Mouse (Mus musculus): ENCODE data around the gene Rbm8a. TPM values are rescaled to one million over a fixed set of nuclear protein-coding genes. Genes with fewer than 3 reads are reported as not detected.

Gene Rbm8a
- total RNA-seq (2021) = 10 to 100 TPM; 40.1 to 41.5 TPM
- long read RNA-seq, experiment 1, transcript Rbm8a-201 (6 exons, 2,608 nt) = minor isoform, 12 of 46 reads
- long read RNA-seq, experiment 1, transcript Rbm8a-202 (6 exons, 2,604 nt) = major isoform, 17 of 46 reads
- long read RNA-seq, experiment 1, partial matches to known transcripts = 2 of 46 reads
- long read RNA-seq, experiment 1, other reads (novel, unspliced or antisense) = 14 of 46 reads
- long read RNA-seq, experiment 2, transcript Rbm8a-202 (6 exons, 2,604 nt) = major isoform, 17 of 44 reads
- long read RNA-seq, experiment 2, transcript Rbm8a-201 (6 exons, 2,608 nt) = minor isoform, 6 of 44 reads
- long read RNA-seq, experiment 2, partial matches to known transcripts = 5 of 44 reads
- long read RNA-seq, experiment 2, other reads (novel, unspliced or antisense) = 16 of 44 reads

DNA sequence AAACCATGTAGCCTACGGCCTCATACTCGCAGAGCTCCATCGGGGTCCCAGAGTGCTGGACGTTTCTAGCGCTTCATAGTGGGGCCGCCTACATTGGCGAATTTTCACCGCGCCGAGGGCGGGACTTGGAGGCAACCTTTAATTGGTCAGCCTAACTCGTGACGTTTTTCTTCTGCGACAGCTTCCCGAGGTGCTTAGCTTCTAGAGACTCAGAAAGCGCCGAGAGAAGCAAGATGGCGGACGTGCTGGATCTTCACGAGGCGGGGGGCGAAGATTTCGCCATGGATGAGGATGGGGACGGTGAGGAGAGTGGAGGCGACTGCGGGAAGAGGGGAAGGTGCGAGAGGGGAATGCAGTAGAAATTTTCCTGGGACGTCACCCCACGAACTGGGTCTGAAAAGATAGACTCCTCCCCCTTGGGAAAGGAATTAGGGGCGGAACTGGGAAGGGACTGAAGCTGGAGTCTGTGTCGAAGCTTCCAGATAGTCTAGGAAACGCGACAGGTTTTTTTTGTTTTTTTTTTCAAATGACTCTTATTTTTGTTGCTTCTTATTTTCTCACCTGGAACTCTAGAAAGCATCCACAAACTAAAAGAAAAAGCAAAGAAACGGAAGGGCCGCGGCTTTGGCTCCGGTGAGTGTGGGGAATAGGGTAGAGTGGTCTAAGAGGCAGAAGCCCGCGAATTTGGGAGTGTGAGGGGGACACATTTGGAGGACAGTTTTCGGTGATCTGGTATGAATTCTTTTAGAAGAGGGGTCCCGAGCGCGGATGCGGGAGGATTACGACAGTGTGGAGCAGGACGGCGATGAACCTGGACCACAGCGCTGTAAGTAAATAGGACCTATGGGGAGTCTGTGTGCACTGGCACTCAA is at the start of gene Rbm8a:
Gene Rbm8a (plus strand): TSS at position 205 of the 872 bp plus-strand sequence.
- intact Hi-C loops (cut with DNase I) = loop anchor here (2.0 kb wide), 1 partner anchor 29 kb away; the partner anchor contains the start of gene Lix1l
- DNase-seq (ENCODE audit: low spot score in 2 of 2) = peak; percentile 97 to 98

DNA sequence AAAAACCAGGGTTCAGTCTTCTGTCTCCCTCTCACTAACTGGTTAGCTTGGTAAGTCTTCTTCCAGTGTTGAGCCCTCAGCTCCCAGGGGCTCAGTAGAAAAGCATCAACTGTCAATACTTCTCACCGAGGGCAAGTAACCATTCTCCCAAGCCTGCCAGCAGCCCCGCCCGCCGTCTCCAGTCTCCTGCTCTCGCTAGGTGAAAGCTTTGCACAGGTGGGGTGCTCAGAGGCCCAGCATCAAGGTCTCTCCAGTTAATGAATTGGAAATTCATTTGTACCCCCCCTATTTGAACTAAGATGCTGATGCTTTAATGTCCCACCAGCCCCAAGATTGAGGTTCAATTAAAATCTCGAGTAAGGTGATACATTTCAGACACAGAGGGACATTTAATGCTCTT is 48.6 kb upstream of the Rbm8a start:
- intact Hi-C loops (cut with DNase I) = no loop called here

DNA sequence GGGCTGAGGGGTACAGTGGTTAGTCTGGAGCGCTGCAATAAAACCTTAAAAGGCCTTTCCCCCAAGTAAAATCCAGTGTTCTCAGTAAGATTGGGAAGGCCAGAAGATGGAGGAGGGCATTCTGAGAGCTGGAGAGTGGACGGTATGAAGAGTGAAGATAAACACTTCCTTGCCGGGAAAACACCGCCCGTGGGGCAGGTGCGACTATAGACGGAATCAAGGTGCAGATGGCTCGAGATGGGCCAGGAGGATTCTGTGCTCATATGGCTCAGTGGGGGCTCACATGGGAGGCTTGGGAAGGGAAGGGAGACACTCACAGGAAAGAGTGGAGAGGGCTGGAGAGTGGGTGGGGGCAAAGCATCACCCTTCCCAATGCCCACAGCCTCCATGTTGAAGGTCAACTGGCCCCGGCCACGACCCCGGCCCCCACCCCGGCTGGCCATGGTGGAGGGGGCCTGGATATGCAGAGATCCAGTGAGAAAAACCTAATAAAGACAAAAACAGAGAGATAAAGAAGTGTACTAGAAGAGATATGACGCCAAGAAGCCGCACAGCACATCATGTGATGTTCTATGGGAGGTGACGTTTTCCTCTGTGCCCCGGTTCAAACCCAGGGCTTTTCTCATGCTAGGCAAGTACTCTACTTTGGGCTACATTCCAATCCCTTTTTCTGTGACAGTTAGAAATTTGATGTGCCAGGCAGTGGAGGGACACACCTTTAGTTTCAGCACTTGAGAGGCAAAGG is 47.8 kb upstream of the Rbm8a start:
- DNase-seq (ENCODE audit: low spot score in 2 of 2) = no peak
- intact Hi-C loops (cut with DNase I) = no loop called here

More for the DNA sequence above, 48.6 kb upstream of the Rbm8a start:
- no peak for DNase-seq (ENCODE audit: low spot score in 2 of 2)

DNA sequence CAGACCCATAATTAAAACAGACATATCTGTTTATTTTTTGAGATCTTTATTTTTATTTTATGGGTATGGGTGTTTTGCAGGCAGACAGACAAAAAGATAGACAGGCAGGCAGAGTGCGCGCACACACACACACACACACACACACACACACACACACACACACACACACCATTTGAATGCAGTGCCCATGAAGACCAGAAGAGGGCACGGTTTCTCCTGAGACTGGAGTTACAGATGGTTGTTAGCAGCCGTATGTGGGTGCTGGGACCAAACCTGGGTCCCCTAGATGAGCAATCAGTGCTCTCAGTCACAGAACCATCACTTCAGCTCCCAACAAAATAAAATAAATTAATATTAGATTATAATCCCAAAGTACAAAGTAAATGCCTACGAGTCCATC is 46.3 kb upstream of the Rbm8a start:
- DNase-seq (ENCODE audit: low spot score in 2 of 2) = no peak
- intact Hi-C loops (cut with DNase I) = no loop called here

DNA sequence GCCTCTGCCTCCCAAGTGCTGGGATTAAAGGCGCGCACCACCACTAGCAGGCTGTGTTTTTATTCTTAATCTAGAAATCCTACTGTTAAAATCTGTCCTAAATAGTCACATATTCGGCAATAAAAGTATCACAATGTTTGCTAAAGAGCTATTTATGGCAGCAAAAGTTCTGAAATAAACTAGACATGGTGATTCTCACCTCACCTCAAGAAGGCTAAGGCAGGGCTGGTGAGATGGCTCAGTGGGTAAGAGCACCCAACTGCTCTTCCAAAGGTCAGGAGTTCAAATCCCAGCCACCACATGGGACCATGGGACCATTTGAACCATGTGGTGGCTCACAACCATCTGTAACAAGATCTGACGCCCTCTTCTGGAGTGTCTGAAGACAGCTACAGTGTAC is 39.1 kb upstream of the Rbm8a start:
- no peak for DNase-seq (ENCODE audit: low spot score in 2 of 2)
- intact Hi-C loops (cut with DNase I) = no loop called here

DNA sequence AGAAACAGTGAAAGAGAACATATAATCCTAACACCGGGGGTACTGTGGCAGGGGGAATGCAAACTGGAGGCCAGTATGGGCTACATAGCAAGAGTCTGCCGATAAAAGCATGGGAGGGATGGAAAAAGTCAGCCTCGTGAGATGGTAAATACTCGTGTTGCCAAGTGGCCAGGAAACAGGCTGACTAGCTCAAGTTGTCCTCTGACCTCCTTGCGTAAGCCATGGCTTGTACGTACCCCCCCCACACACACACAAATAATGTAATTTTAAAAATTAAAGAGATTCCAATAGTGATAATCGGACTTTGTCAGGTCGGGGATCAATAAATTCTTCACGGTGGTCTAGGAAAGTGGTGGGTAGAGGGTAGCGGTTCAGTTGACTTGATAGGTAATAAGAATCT is 36.4 kb upstream of the Rbm8a start:
- no peak for DNase-seq (ENCODE audit: low spot score in 2 of 2)
- intact Hi-C loops (cut with DNase I) = no loop called here

DNA sequence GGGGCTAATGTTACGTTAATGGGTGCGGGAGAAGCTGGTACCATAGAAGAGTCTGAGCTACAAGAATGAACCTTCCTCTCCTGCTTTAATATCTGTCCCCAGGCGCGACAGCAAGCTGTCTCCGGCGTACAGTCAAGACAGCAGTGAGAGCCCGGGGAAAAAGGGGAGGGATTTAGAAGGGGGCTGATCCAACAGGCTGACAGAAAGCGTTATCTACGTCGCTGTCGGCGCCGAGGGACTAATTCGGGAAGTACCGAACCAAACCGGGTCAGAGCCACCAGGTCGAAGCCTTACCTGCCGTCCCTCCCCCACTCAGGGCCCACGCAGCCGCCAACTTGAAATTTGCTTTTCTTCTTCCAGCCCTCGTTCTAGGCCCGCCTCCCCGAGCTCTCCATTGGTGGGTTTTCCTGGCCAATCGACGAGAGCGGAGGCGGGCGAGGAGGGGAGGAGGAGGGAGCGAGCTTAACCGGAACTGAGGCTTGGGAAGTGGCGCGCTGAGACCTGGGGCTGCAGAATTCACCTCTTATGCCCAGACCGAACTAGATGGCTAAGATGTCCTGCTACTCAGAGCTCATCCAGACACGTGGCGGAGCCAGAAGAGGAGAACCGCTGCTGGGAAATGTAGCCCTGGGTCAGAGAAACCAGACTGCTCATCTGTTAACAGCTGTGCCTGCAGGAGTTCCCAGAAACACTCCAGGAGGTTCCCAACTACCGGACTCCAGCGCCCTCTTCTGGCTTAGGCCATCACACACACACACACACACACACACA is 35.8 kb upstream of the Rbm8a start, which contains the start of gene Polr3gl:
Gene Polr3gl (minus strand): TSS at position 392 of the 771 bp plus-strand sequence.
- peak; percentile 93 to 95 for DNase-seq (ENCODE audit: low spot score in 2 of 2)
- intact Hi-C loops (cut with DNase I) = no loop called here

DNA sequence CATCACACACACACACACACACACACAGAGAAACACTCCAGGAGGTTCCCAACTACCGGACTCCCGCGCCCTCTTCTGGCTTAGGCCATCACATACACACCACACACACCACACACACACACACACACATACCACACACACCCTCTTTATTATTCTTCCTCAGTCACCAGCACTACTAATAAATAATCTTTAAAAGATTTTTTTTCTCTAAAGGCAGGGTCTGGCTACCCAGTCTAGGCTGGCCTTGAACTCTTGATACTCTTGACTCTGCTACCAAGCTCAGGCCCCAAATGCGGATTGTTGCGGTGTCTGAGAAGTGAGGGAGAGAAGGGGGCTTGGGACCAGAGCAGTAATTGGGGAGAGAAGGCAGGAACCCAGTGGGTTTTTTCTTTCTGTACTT is 34.9 kb upstream of the Rbm8a start:
- no peak for DNase-seq (ENCODE audit: low spot score in 2 of 2)
- intact Hi-C loops (cut with DNase I) = no loop called here

DNA sequence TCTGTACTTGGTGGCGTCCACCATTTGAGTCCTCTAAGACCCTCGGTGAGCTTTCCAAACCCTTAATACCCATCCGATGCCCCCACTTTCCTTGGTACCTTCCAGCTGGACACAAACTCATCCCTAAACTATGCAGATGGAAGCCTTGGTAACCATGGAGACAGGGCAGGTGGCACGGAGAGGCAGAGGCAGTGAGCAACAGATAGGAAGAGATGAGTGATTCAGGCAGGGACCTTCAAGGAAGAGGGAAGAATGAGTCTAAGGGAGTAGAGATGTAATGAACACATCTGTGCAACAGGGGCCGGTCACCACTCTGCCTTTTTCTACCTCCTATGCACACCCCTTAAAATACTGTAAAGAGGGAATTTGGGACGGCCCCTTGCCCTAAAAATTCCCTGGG is 34.1 kb upstream of the Rbm8a start:
- intact Hi-C loops (cut with DNase I) = no loop called here
- peak; percentile 54 to 81 for DNase-seq (ENCODE audit: low spot score in 2 of 2)

DNA sequence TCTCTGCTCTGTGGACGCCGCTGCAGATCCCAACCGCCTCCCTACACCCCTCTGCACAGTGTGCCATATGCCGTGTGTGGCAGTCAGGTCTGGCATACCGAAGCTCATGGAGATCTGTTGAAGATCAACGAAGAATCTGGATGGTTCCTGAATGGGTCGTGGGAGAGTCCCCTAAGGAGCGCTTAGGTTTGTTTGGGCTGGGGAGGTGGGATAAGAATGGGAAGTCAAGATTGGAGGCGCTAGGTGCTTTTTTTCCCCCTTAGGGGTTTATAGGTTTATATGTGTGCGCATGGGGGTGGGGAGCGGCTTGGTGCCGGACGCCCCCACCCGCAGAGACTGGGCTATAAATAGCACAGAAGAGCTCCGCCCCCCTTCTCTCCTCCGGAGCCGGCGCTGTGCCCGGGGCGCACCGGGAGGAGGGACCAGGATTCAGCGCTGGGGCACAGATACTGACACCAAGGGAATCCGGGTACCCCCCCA is 33.5 kb upstream of the Rbm8a start, which contains the start of gene Ankrd34a:
Gene Ankrd34a (plus strand): TSS at position 409 of the 480 bp plus-strand sequence.
- intact Hi-C loops (cut with DNase I) = no loop called here
- peak; percentile 76 to 86 for DNase-seq (ENCODE audit: low spot score in 2 of 2)

DNA sequence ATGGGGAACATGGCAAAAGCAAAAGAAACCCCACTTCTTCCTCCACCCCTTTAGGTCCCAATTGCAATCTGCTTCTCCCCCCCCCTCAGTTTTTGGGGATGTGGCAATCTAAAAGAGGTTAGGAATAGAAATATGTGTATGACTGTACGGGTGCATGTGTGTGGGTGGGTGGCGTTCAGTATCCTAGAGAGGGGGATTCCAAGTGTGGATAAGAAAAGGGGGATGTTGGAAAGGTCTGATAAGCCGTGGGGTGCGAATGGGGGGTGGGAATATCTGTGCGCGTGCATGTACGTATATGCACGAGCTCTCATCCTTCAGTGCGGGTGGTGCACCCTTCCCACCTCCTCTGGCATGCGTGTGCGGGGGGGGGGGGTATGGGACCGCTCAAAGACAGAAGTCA is 32.9 kb upstream of the Rbm8a start:
- DNase-seq (ENCODE audit: low spot score in 2 of 2) = peak; percentile 51 to 81
- intact Hi-C loops (cut with DNase I) = no loop called here

DNA sequence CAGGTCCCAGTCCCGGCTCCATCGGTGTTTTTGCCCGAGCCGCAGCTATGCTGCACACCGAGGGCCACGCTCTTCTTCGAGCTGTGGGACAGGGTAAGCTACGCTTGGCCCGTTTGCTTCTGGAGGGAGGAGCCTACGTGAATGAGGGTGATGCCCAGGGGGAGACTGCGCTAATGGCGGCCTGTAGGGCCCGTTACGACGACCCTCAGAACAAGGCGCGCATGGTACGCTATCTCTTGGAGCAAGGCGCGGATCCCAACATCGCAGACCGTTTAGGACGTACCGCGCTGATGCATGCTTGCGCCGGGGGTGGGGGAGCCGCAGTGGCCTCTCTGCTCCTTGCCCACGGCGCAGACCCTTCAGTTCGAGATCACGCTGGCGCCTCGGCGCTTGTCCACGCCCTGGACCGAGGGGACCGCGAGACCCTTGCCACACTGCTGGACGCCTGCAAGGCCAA is 32.3 kb upstream of the Rbm8a start:
- DNase-seq (ENCODE audit: low spot score in 2 of 2) = peak; percentile 41 to 63
- intact Hi-C loops (cut with DNase I) = no loop called here

DNA sequence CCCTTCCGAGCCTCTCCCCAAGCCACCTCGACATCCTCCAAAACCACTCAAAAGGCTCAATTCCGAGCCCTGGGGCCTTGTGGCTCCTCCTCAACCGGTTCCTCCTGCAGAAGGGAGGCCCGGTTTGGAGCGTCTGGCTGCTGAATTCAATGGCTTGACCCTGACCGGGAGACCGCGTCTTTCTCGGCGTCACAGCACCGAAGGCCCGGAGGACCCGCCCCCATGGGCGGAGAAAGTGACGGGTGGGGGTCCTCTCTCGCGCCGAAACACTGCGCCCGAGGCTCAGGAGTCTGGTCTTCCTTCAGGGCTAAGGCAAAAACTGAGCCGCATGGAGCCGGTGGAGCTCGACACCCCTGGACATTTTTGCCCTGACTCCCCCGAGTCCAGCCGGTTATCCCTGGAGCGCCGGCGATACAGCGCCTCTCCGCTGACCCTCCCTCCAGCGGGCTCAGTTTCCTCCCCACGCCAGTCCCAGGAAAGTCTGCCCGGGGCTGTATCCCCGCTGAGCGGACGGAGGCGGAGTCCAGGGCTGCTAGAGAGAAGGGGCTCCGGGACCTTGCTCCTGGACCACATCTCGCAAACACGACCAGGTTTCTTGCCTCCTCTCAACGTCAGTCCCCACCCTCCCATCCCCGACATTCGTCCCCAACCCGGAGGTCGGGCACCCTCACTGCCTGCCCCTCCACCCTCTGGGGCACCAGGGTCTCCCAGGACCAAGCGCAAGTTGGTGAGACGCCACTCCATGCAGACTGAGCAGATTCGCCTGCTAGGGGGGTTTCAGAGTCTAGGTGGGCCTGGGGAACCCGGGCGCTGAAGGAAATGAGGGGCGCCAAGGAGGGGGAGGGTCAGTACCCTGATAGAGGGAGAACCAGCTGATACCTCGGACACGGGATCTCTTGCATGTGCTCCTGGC is 31.3 kb upstream of the Rbm8a start:
- intact Hi-C loops (cut with DNase I) = no loop called here

DNA sequence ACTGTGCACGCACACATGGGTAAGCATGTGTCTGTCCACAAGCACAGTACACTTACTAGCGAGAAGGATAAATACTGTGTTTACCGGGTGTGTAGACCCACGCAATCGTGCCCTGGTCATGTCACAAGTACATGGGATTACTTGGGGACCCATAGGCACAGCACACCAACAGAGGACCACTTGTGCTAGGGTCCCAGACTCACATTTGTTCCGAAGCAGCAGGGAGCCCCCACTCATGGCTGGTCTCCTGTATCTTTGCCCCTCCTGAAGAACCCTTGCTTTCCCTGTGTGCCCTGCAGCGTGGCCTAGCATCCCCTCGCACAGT is 30.7 kb upstream of the Rbm8a start:
- intact Hi-C loops (cut with DNase I) = no loop called here

More for the DNA sequence above, 31.3 kb upstream of the Rbm8a start:
- peak; percentile 46 to 67 for DNase-seq (ENCODE audit: low spot score in 2 of 2)

DNA sequence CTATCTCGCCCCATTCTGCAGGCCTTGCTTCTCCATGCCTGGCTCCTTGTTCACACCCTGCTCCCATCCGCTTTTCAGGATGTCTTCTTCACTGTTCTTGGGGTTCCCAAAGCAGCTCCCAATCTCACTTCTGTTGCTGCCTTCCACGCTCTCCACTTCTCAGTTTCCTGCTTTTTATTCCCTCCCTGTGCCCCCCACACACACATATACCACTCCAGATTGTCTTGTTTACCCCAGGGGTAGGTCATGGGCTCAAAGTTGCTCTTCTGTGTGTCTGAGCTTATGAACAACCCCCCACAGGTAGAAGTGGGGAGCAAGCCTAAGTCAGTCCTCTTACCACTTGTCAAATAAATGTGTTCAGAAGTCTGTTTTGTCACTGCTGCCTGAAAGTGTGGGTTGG is 30.3 kb upstream of the Rbm8a start:
- intact Hi-C loops (cut with DNase I) = no loop called here
- no peak for DNase-seq (ENCODE audit: low spot score in 2 of 2)

More for the DNA sequence above, 30.7 kb upstream of the Rbm8a start:
- no peak for DNase-seq (ENCODE audit: low spot score in 2 of 2)

DNA sequence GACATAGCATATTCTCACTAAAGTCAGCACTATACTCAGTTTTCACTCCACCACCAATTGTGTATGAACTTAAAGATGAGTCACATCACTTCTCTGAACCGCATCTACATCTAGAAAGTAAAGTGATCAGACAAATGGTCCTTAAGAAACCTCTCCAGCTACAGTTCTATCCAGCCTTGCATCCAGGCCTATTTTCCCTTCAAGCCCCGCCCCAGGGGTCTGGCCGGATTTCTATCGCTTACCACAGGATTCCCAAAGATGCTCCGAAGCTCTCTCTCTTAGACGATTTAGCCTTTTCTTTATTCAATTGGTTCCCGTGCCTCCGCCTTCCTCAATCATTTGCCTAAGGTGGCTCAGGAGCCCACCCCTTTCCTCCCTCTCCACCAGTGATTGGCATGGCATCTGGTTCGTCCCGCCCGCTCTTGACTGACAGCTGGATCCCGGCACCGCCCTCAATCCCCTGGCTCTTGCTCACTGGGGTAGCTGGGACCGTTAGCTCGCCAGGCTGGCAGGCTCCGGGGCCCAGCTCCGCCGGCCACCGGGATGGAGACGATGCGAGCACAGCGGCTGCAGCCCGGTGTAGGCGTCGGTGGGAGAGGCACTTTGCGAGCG is 29.0 kb upstream of the Rbm8a start, which contains the start of gene Lix1l:
Gene Lix1l (plus strand): TSS at position 511 of the 612 bp plus-strand sequence.
- DNase-seq (ENCODE audit: low spot score in 2 of 2) = peak; percentile 93 to 95

DNA sequence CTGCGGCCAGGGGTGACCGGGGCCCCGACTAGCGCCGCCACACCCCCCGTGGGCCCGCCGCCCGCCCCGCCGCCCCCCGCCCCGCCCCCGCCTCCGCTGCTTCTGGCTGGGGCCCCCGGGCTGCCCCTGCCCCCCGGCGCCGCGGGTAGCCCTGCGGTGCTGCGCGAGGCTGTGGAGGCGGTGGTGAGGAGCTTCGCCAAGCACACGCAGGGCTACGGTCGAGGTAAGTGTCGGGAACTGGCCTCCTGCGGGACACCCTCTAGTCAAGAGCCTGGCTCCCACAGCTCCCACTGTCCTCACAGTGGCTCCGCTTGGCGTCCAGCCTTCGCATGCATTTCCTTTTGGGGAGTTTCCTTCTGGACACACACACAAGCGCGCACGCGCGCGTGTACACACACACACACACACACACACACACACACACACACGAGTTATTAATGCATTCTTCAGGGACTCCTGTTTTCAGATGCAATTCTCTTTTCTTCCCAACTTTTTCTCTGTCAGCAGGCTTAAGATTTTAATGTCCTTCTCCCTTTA is 28.4 kb upstream of the Rbm8a start:
- intact Hi-C loops (cut with DNase I) = loop anchor here (2.0 kb wide), 1 partner anchor 29 kb away; no protein-coding TSS in a partner anchor
- peak; percentile 62 to 66 for DNase-seq (ENCODE audit: low spot score in 2 of 2)

More for the DNA sequence above, 29.0 kb upstream of the Rbm8a start, which contains the start of gene Lix1l:
- intact Hi-C loops (cut with DNase I) = loop anchor here (2.0 kb wide), 1 partner anchor 30 kb away; no protein-coding TSS in a partner anchor
